Mouse (Mus musculus) brown adipose tissue, adult 24 weeks (tissue): ENCODE data around the gene Enah. TPM values are rescaled to one million over a fixed set of nuclear protein-coding genes. Genes with fewer than 3 reads are reported as not detected.
A peak's percentile ranks its signal among the peaks of the same experiment; 100 is the strongest.

ENCODE experiments used
- H3K27ac ChIP-seq: fragments of 200-500 bp; replicated peaks from 2 replicates; pipeline ENCODE4 v1.5.1; 2012; ENCODE audit warnings: low read depth, mild to moderate bottlenecking, low read length
- H3K4me1 ChIP-seq: fragments of 200-500 bp; 2 replicates; pipeline ENCODE4 v1.6.1; 2012; ENCODE audit warnings: low read length, mixed read lengths; ENCODE audit not compliant: control insufficient read depth, insufficient read depth, insufficient read length
- H3K4me3 ChIP-seq: fragments of 200-500 bp; 2 replicates; pipeline ENCODE4 v1.5.1; 2012; ENCODE audit warnings: low read depth, mild to moderate bottlenecking, low read length, moderate library complexity; ENCODE audit not compliant: insufficient read depth
- polyA plus RNA-seq: library from polyadenylated mRNA; stranded (reverse); fragments of >200 nt; gene quantifications from 2 replicates; pipeline ENCODE4 v1.2.4, GENCODE M21; 2012; ENCODE audit not compliant: missing spikeins, insufficient read depth, insufficient read length

The Enah gene
- polyA plus RNA-seq, 1 experiment: 8.0 TPM

GRCm38 (mm10) chr1:181860659-181861058 lies 159.1 kb downstream of the Enah start:
- H3K27ac ChIP-seq: peak overlapping the region; percentile 92
- no peaks in the 10 kb centered on the region for H3K4me1 ChIP-seq
- H3K4me3 ChIP-seq: no peak overlapping the region

DNA sequence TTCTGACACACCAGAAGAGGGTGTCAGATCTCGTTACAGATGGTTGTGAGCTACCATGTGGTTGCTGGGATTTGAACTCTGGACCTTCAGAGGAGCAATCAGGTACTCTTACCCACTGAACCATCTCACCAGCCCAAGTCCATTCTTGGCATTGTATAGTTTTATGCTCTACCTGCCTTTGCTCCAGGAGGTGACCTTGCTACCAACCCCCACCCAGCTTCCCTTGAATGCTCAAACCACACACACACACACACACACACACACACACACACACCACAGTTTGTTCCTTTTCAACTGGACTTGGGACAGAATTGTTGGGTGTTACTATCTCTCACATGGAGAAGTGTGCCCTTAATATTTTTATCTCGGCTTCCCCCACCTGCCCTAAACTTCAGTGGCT lies 163.5 kb downstream of the Enah start:
- Histone ChIP-seq H3K4me1 (peaks cover 6% of the 10 kb centered on the region; the same call in 1 of the 2 replicates), H3K27ac (no peak overlapping the region), H3K4me3 (no peak overlapping the region)

DNA sequence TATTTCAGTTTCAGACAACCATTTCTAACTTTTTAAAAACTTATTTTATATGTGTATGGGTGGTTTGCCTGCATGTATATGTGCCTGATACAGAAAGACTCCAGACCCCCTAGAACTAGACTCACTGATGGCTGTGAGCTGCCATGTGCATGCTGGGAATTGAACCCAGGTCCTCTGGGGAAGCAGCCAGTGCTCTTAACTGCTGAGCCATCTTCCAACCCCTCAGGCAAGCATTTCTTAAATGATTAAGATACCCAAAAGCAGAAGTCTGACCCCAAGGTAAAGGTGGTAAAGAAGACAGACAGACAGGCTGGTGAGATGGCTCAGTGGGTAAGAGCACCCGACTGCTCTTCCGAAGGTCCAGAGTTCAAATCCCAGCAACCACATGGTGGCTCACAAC lies 165.0 kb downstream of the Enah start:
- H3K4me3 ChIP-seq: no peak overlapping the region
- H3K4me1 ChIP-seq: peaks cover 9% of the 10 kb centered on the region; the same call in 1 of the 2 replicates
- H3K27ac ChIP-seq: no peak overlapping the region

- Histone ChIP-seq H3K4me1 (peaks cover 9% of the 10 kb centered on the region; the same call in 1 of the 2 replicates), H3K27ac (peak overlapping the region; percentile 93), H3K4me3 (peak overlapping the region; percentile 46)
Measured at GRCm38 (mm10) chr1:181853081-181853736, 166.6 kb downstream of the Enah start.

- Histone ChIP-seq H3K4me1 (peaks cover 9% of the 10 kb centered on the region; the same call in 1 of the 2 replicates), H3K27ac (peak overlapping the region; percentile 97), H3K4me3 (peak overlapping the region; percentile 61)
Measured at GRCm38 (mm10) chr1:181852466-181852865, 167.3 kb downstream of the Enah start.

DNA sequence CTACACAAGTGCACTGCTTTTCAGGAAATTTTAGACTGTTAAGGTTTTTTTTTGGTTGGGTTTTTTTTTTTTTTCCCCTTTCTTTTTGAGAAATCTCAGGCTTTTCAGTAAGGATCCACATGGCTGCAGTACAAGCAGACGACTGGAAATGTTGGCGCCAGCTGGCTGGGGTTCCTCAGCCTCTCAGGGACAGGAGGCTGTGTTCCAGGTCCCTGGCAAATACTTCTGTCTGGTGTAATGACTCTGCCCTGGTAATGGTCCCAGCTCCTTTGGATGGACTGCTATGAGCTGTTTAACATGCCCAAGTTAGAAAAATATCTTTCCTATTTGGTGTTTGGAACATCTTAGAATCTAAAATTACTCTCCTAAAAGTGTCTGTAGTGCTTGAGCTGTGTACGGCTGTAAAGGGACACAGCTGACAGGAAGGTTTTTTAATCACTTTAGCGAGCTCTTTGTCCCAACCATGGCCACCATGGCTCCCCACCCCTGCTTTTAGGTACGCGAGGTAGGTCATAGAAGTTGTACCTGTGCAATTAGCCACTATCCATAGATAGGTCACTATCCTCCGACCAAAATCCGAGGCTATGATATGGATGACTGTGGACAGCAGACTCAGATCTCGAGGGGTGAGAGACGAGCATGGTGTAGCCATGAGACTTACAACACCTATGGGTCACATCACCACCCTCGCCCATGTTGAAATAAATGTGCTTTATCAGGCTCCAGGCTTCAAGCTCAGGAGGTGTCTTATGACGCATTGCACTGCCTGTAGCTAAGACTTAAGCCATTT lies 168.1 kb downstream of the Enah start:
- peak overlapping the region; percentile 75 for H3K27ac ChIP-seq
- H3K4me1 ChIP-seq: peaks cover 9% of the 10 kb centered on the region; the same call in 1 of the 2 replicates
- peak overlapping the region; percentile 26; the same call in 1 of the 2 replicates for H3K4me3 ChIP-seq

- Histone ChIP-seq H3K27ac (no peak overlapping the region), H3K4me1 (peaks cover 9% of the 10 kb centered on the region; the same call in 1 of the 2 replicates), H3K4me3 (no peak overlapping the region)
Measured at GRCm38 (mm10) chr1:181850441-181850840, 169.3 kb downstream of the Enah start.

GRCm38 (mm10) chr1:181848210-181848609 lies 171.6 kb downstream of the Enah start:
- Histone ChIP-seq H3K4me1 (peaks cover 9% of the 10 kb centered on the region; the same call in 1 of the 2 replicates), H3K27ac (no peak overlapping the region), H3K4me3 (no peak overlapping the region)

DNA sequence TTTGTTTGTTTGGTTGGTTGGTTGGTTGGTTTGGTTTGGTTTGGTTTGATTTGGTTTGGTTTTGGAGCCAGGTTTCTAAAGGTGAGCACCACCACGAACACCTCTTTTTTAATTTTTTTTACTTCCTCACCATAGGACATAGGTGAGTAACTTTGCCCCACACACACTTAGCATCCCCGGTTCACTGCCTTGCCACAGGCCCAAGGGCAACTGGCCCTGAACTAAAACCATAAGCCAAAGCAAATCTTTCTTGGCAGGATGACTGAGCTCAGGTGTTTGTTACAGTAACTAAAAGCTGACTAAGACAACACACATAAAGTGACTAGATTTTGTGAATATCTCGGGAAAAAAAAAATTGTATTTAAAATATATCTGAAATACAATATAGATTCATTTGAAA lies 172.4 kb downstream of the Enah start:
- Histone ChIP-seq H3K4me3 (no peak overlapping the region), H3K4me1 (peaks cover 9% of the 10 kb centered on the region; the same call in 1 of the 2 replicates), H3K27ac (no peak overlapping the region)

Other genes with a start within 250 kb of the Enah start
- 5.8 and 11.8 TPM in 2 replicates for gene Lbr, start 176.9 kb downstream of the Enah start, polyA plus RNA-seq
- gene Srp9, start 104.7 kb upstream of the Enah start, polyA plus RNA-seq: 85.3 and 87.3 TPM in 2 replicates
- gene Vmn1r1, start 144.5 kb upstream of the Enah start, polyA plus RNA-seq: not detected in 2 replicates